Mouse (Mus musculus) T-helper 1 cell (primary cell): ENCODE data around the gene Nrn1.

ENCODE experiments used
- in situ Hi-C: fragments of 300-600 bp; cut with MboI, MseI; formaldehyde crosslinking; loops from one replicate; pipeline ENCODE4 v1.15.1; 2025; ENCODE audit warnings: high pct_unique_total_duplicates

The Nrn1 gene

DNA sequence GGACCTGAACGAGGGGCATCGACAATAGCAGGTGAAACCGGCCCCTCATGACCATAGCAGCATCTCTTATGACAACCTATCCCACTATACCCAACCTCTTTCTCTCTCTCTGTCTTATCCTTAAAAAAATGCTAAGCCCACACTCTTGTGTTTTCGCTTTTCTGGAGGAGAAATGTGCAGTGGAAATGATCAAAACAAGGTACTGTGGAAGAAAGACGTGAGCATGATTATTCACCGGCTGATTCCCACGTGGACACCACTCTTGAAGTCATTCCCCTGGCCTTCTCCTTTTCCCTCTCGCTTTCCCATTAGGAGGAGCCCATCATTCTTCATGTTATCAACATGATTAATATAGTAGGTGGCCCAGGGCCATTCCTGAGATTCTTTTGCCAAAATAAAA lies 9.1 kb downstream of the Nrn1 start:
- in situ Hi-C loops: no loop called here

GRCm38 (mm10) chr13:36724533-36725470 lies 10.1 kb downstream of the Nrn1 start:
- in situ Hi-C loops: no loop called here

DNA sequence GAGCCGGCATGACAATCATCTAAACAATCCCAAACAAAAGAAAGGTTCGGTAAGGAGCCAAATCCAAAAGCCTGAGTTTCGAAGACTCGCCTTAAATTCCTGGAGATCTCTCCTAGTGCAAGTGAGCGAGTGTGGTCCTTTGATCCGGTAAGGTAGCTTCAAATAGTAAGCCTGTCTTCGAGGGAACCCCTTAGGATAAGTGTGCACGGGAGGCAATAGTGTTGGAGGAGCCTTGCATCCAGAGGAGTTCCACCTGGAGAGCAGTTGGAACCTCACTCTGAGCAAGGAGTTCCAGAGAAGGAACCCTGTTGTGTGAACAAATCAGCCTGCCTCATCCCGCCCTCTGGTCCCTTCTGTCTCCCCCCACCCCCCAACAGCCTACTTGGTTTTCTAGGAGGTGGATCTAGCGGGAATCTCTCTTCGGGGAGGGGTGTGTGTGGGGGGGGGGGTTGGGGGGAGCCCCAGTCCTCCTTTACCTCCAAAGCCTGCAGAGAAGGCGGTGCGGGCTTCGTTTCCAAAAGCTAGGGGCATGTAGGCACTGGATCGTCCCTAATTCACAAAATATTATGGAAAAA lies 11.1 kb downstream of the Nrn1 start:
- in situ Hi-C loops: no loop called here

- in situ Hi-C loops: no loop called here
Measured at GRCm38 (mm10) chr13:36722309-36722708, 12.6 kb downstream of the Nrn1 start.

DNA sequence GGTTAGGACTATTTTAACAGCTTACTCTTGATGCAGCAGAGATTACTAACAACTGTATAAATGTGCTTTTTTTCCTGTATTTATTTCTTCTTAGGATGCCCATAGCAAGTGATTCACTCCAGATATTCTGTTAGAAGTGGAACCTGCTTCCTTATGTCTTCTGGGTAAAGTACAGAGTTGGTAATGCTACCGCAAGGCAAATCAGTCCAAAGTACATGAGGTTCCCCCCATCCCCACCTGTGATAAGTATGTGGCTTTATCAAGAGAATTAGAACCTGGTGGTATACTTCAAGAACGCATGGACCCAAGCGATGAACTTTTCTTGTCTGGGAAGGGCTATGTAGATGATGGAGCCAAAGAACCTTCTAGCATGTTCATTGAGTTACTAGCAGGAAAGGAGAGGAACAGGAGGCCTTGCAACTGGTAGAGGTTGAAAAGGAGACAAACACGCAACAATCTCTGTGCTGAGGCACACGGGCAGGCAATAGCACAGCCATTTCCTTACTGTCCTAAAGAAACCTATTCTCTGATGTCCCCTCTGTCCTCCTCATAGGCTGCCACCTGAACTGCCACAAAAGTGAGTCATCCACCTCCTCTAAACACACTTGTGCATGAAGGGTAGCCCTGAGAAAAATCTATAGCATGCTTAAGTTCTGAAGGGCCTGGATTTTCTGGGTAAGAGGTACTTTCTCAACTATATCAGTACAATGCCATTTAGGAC lies 14.5 kb downstream of the Nrn1 start:
- in situ Hi-C loops: no loop called here

- in situ Hi-C loops: no loop called here
Measured at GRCm38 (mm10) chr13:36717376-36717775, 17.6 kb downstream of the Nrn1 start.

DNA sequence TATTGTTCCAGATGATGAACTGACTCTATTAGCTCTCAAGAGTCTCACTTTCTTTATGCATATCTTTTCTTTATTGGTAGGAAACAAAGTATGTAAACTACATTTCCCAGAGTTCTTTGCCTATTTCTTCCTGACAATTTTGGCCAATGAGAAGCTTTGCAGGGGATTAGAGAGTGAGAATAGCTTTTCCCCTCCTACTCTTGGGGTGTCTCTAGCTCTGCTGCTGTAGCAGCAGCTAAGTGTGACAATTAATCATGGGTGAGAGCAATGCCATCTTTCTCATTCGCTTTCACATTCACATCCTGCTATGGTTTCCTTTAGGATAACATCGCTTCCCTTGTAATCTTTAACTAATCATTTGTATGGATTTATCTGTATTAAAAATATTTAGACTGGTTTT lies 18.2 kb downstream of the Nrn1 start:
- in situ Hi-C loops: no loop called here

DNA sequence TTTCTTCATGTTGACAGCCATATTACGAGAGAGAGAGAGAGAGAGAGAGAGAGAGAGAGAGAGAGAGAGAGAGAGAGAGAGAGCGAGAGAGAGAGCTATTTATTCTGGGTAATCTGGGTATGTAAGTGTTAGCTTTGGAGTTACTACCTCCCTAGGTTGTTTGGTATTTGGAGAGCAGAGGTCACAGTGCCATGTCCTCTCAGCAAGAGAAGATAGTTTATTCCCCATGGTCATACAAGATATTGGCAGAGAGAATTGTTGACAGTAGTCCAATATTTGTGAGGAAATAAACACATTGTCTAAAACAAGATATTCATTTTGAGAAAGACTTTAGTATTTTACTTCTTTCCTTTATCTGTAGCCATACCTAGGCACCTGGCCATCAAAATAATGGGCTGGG lies 20.8 kb downstream of the Nrn1 start:
- in situ Hi-C loops: no loop called here

- in situ Hi-C loops: no loop called here
Measured at GRCm38 (mm10) chr13:36707088-36707690, 27.7 kb downstream of the Nrn1 start.

DNA sequence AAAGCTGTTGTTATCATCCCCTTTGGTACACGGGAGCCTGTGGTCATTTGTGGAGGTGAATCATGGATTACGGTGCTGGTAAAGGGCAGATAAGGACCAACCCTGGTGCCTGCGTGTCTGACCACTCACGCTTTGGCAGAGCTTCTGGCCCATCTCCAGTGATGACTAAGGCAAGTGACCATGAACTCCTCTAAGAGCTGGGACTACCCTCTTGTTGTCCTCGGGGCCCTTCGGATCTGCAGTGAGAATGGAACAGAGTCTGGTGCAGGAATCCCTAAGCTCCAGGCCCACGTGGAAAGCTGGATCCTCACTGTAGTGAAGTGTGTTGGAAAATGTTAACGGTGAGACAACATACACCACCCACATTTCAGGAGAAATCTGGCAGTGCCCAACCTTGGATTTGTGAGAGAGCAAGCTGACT lies 38.6 kb downstream of the Nrn1 start:
- in situ Hi-C loops: no loop called here

- in situ Hi-C loops: no loop called here
Measured at GRCm38 (mm10) chr13:36695516-36696201, 39.3 kb downstream of the Nrn1 start.

- in situ Hi-C loops: no loop called here
Measured at GRCm38 (mm10) chr13:36683581-36683980, 51.4 kb downstream of the Nrn1 start.

- in situ Hi-C loops: no loop called here
Measured at GRCm38 (mm10) chr13:36680690-36681355, 54.1 kb downstream of the Nrn1 start.

- in situ Hi-C loops: no loop called here
Measured at GRCm38 (mm10) chr13:36679345-36679744, 55.6 kb downstream of the Nrn1 start.
